Mouse (Mus musculus) liver, embryonic 11.5 days (tissue): ENCODE measurements around the gene Cacna2d1. TPM values are rescaled to one million over a fixed set of nuclear protein-coding genes. Genes with fewer than 3 reads are reported as not detected.

ENCODE experiments used
- ATAC-seq: fragments of 200-750 bp; cut with Nextera tagmentation; replicated peaks from 2 replicates; pipeline ENCODE4 v1.8.0; 2017; ENCODE audit warnings: moderate number of reproducible peaks, mild to moderate bottlenecking, moderate TSS enrichment, moderate library complexity; ENCODE audit not compliant: low FRiP score
- DNase-seq: peaks from one replicate; pipeline ENCODE4 v3.0.0-alpha.2; 2017; ENCODE audit warnings: low spot score
- H3K27ac ChIP-seq: fragments of 300-500 bp; sonication (generic); 2 replicates; pipeline ENCODE4 v1.5.1; 2014; ENCODE audit warnings: mild to moderate bottlenecking, low read depth, low read length, control low read depth
- H3K27me3 ChIP-seq: fragments of 300-500 bp; sonication (generic); replicated peaks from 2 replicates; pipeline ENCODE4 v1.6.1; 2014; ENCODE audit warnings: low read length, mixed read lengths; ENCODE audit not compliant: control insufficient read depth, insufficient read depth
- H3K36me3 ChIP-seq: fragments of 300-500 bp; sonication (generic); 2 replicates; pipeline ENCODE4 v1.6.1; 2014; ENCODE audit warnings: mild to moderate bottlenecking, low read length, moderate library complexity, mixed read lengths; ENCODE audit not compliant: control insufficient read depth, insufficient read depth
- H3K4me1 ChIP-seq: fragments of 300-500 bp; sonication (generic); replicated peaks from 2 replicates; pipeline ENCODE4 v1.6.1; 2014; ENCODE audit warnings: low read length, mixed read lengths; ENCODE audit not compliant: control insufficient read depth, insufficient read depth
- H3K4me2 ChIP-seq: fragments of 300-500 bp; sonication (generic); 2 replicates; pipeline ENCODE4 v1.6.1; 2014; ENCODE audit warnings: mild to moderate bottlenecking, control low read depth, moderate library complexity
- H3K4me3 ChIP-seq: fragments of 300-500 bp; sonication (generic); 2 replicates; pipeline ENCODE4 v1.5.1; 2014; ENCODE audit warnings: low read depth, low read length, control low read depth
- H3K9ac ChIP-seq: fragments of 300-500 bp; sonication (generic); 2 replicates; pipeline ENCODE4 v1.6.1; 2014; ENCODE audit warnings: low read depth, low read length, control low read depth
- H3K9me3 ChIP-seq: fragments of 300-500 bp; sonication (generic); 2 replicates; pipeline ENCODE4 v1.6.1; 2016; ENCODE audit warnings: low read length, inconsistent platforms, mixed read lengths; ENCODE audit not compliant: control insufficient read depth
- WGBS: fragments of 180-500 bp; shearing (Covaris S2); extraction: QIAGEN DNeasy Blood & Tissue Kit; methylation state at CpG from one replicate; pipeline ENCODE4 v1.1.7; 2014; 5-methylcytosine and 5-hydroxymethylcytosine counted together
- polyA plus RNA-seq: library from polyadenylated mRNA; unstranded; fragments of >200 nt; fragmentation: Nextera tagmentation; extraction: Ambion mirVana; gene quantifications from 2 replicates; pipeline ENCODE4 v1.2.1, GENCODE M21; 2014

The Cacna2d1 gene
- polyA plus RNA-seq, 1 experiment from 2014 or later = 3.0 TPM

DNA sequence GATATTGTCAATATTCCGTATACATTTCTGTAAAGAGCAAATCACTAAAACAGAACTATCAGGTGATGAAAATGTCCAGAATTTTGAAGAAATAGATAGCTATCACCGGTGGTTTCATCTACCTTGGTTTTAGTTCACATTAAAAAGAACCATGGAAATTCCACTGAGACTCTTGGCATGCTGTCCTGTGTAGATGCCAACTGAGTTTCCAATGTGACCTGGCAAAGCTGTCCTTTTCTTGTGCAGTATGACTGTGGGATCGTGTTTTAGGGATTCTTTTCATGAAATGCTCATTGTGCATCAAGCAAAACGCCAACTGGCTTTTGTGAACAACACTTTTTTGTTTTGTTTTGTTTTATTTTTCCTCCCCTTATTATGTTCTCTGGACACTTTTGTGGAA lies 439.5 kb downstream of the Cacna2d1 start:
- DNase-seq = no peak
- Histone ChIP-seq H3K4me3 (no peak overlapping the region), H3K4me2 (no peak overlapping the region), H3K27ac (no peak overlapping the region), H3K36me3 (no peaks in the 10 kb centered on the region), H3K9ac (no peak overlapping the region), H3K4me1 (no peaks in the 10 kb centered on the region), H3K27me3 (no peaks in the 10 kb centered on the region), H3K9me3 (no peaks in the 10 kb centered on the region)
- 82% methylated on average over 4 of the region's 4 CpGs for WGBS
- ATAC-seq = no peak

DNA sequence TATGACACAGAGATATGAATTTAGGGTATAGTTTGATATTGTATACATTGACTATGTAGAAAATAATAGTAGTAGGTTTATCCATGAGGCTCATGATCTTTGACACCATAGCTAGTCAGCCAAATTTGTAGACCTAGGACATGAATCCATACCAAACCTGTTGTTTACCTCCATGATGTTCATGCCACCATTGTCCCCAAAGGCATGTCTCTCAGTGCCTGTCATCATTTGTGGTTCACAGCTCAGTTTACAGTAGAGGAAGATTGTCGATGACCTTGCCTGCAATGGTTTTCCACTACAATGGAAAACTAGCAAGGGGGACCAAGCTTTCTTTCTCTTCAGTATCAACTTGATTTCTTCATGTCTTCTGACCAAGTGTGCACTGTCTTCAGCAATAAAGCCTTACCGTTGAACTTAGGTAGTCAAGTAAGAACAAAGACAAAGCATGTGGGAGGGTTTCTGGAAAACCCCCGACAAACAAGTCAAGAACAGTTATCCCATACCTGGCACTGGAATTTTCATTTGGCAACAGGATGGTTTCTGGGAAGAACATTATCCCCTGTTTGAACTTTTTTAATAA lies 441.9 kb downstream of the Cacna2d1 start:
- no peaks in the 10 kb centered on the region for H3K36me3 ChIP-seq
- no peak overlapping the region for H3K4me2 ChIP-seq
- no peak overlapping the region for H3K27ac ChIP-seq
- DNase-seq (no peak), ATAC-seq (peak; percentile 56; the same call in 1 of the 2 replicates)
- H3K27me3 ChIP-seq = no peaks in the 10 kb centered on the region
- no peaks in the 10 kb centered on the region for H3K4me1 ChIP-seq
- no peaks in the 10 kb centered on the region for H3K9me3 ChIP-seq
- no peak overlapping the region for H3K9ac ChIP-seq
- WGBS = 74% methylated on average over 3 of the region's 3 CpGs
- H3K4me3 ChIP-seq = no peak overlapping the region

DNA sequence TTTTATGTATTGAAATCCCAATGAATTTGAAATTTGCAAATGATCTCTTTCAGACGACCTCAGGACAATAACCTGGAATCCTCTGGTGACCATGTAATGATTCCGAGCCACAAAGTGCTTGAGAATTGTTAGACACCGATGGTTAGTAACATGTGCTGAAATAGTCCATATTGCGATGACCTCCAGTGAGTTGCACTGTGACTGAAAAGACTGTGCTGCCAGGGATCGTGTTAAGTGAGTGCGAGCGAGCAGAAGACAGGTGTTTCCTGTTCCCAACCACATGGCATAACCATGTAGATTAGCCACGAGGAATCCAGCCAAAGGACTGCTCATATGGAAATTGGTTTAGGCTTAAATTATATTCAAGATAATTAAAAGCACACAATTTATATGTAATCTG lies 475.5 kb downstream of the Cacna2d1 start:
- Histone ChIP-seq H3K4me1 (no peaks in the 10 kb centered on the region), H3K4me3 (no peak overlapping the region), H3K27ac (no peak overlapping the region), H3K27me3 (no peaks in the 10 kb centered on the region), H3K36me3 (no peaks in the 10 kb centered on the region), H3K9ac (no peak overlapping the region), H3K4me2 (no peak overlapping the region), H3K9me3 (no peaks in the 10 kb centered on the region)
- no peak for ATAC-seq
- DNase-seq = no peak
- 59% methylated on average over 8 of the region's 8 CpGs for WGBS

DNA sequence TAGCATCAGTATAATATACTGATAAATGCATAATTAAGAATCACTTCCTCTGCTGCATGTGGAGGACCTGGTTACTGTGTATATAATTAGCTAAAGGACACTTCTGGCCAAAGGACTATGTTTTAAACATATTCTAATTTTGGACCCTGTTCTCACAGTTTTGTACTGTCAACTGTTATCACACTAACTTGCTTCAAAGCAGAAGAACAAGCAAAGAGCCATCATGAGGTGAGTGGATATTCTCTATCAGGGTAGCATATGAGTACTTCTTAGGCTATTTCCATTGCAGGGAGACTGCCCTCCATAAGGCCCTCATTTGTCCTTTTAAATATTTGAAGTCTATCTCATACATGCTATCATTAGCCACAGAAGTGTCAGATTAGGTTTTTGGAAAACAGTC lies 480.2 kb downstream of the Cacna2d1 start:
- no peaks in the 10 kb centered on the region for H3K9me3 ChIP-seq

DNA sequence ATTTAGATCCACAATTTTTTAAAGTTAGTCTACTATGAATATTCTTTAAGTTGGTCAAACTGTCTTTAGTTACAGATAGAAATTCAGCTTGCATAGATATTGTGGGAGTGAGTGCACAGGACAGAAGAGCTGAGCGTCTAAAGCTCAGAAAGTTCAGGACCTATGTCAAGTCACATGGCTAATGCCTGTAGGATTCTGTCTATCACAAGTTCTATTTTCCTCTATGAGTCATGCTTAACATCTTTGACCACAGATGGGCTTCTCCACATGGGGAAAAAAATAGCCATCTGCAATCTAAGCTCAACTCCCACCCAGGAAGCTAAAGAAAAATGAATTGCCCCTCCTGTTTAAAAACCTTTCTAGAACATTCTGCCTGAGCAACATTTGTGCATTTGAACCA lies 483.5 kb downstream of the Cacna2d1 start:
- Histone ChIP-seq H3K4me3 (no peak overlapping the region), H3K27ac (no peak overlapping the region), H3K27me3 (no peaks in the 10 kb centered on the region), H3K4me1 (no peaks in the 10 kb centered on the region), H3K4me2 (no peak overlapping the region), H3K36me3 (no peaks in the 10 kb centered on the region), H3K9ac (no peak overlapping the region), H3K9me3 (no peaks in the 10 kb centered on the region)
- ATAC-seq = no peak
- WGBS = 69% methylated on average over 1 of the region's 1 CpGs
- no peak for DNase-seq

More for the DNA sequence above, 480.2 kb downstream of the Cacna2d1 start:
- Histone ChIP-seq H3K27me3 (no peaks in the 10 kb centered on the region), H3K4me1 (no peaks in the 10 kb centered on the region), H3K9ac (no peak overlapping the region), H3K27ac (no peak overlapping the region), H3K4me3 (no peak overlapping the region), H3K36me3 (no peaks in the 10 kb centered on the region), H3K4me2 (no peak overlapping the region)
- no peak for DNase-seq
- no peak for ATAC-seq

DNA sequence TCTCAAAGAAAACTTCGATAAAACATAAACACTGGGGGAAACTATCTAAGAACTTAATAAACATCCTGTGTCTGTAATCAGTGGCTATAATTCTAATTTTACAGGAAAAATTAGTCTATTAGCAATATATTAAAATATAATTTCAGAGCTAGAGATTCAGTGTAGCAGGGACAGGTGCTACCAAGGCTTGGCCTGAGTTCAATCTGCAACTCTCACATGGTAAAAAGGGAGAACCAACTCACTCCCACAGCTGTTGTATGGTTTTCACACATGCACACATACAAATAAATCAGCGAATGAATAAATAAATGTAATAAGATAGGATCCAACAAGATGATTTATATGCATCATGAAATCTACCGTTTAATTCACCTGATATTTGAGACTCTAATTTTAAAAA lies 484.0 kb downstream of the Cacna2d1 start:
- Histone ChIP-seq H3K9ac (no peak overlapping the region), H3K4me1 (no peaks in the 10 kb centered on the region), H3K27ac (no peak overlapping the region), H3K4me3 (no peak overlapping the region), H3K4me2 (no peak overlapping the region), H3K27me3 (no peaks in the 10 kb centered on the region), H3K9me3 (no peaks in the 10 kb centered on the region), H3K36me3 (no peaks in the 10 kb centered on the region)
- 78% methylated on average over 3 of the region's 3 CpGs for WGBS
- DNase-seq (no peak), ATAC-seq (no peak)

Other genes starting within 250 kb of the Cacna2d1 start
- not detected in 2 replicates for gene Speer4c, start 220.4 kb upstream of the Cacna2d1 start, polyA plus RNA-seq